In genomic region chr3:135206621-135207020, GRCm38 (mm10) we compare ENCODE assay signal across 8 mouse cellular contexts. TPM values are rescaled to one million over a fixed set of nuclear protein-coding genes. Genes with fewer than 3 reads are reported as not detected.
A peak's percentile ranks its signal among the peaks of the same experiment; 100 is the strongest.
DNase-seq lines count a peak whose midpoint lies in the region; ATAC-seq lines count a peak whose summit lies in the region.

No protein-coding gene starts in this region.

- no peaks in the 10 kb centered on the region for H3K36me3 ChIP-seq in embryonic facial prominence, embryonic 11.5 days (replicated peaks; ENCODE audit: control insufficient read depth, insufficient read depth, low read depth, low read length)
- H3K36me3 ChIP-seq in midbrain, embryonic 13.5 days: no peaks in the 10 kb centered on the region

- H3K4me1 ChIP-seq in embryonic facial prominence, embryonic 11.5 days (ENCODE audit: control insufficient read depth, insufficient read depth, low read length): no peaks in the 10 kb centered on the region
- peaks cover under 1% of the 10 kb centered on the region; the same call in 1 of the 2 replicates for H3K4me1 ChIP-seq in midbrain, embryonic 13.5 days (replicated peaks)

- intact Hi-C loops in gastrocnemius, postnatal 14 days (cut with DNase I; ENCODE audit: low total_unique reads): loop anchor here (10.0 kb wide), 1 partner anchor 562 kb away; no protein-coding TSS in a partner anchor

- no peak overlapping the region for H3K4me2 ChIP-seq in embryonic facial prominence, embryonic 11.5 days (ENCODE audit: low read depth, low read length)
- no peak overlapping the region for H3K4me2 ChIP-seq in midbrain, embryonic 13.5 days (replicated peaks)

- WGBS in embryonic facial prominence, embryonic 11.5 days: 43% methylated on average over 4 of the region's 4 CpGs
- 47% methylated on average over 4 of the region's 4 CpGs for WGBS in midbrain, embryonic 13.5 days

- DNase-seq in gastrocnemius, postnatal 14 days: peak; percentile 19
- DNase-seq in gastrocnemius, postnatal 25 days: no peak
- DNase-seq in thymus, postnatal 25 days: peak; percentile 15
- DNase-seq in thymus, postnatal 14 days: no peak
- DNase-seq in embryonic facial prominence, embryonic 11.5 days (ENCODE audit: low spot score): peak; percentile 49
- DNase-seq in kidney, postnatal 4 days: peak; percentile 60 to 62
- no peak for DNase-seq in gastrocnemius, adult 18-20 months (ENCODE audit: low spot score)

- no peak for ATAC-seq in embryonic facial prominence, embryonic 11.5 days (replicated peaks; ENCODE audit: insufficient number of reproducible peaks, low FRiP score, low TSS enrichment, low read depth)
- 0 out of 2 replicates have a peak, but pooled peaks have one; percentile 58 for ATAC-seq in midbrain, embryonic 13.5 days

- H3K4me3 ChIP-seq in embryonic facial prominence, embryonic 11.5 days (ENCODE audit: low read depth, low read length): no peak overlapping the region
- no peak overlapping the region for H3K4me3 ChIP-seq in midbrain, embryonic 13.5 days (replicated peaks)

- no peak overlapping the region for H3K9ac ChIP-seq in embryonic facial prominence, embryonic 11.5 days (replicated peaks; ENCODE audit: low read length)
- H3K9ac ChIP-seq in midbrain, embryonic 13.5 days (replicated peaks): no peak overlapping the region

- no peaks in the 10 kb centered on the region for H3K27me3 ChIP-seq in embryonic facial prominence, embryonic 11.5 days (ENCODE audit: control insufficient read depth, insufficient read depth, low read length)
- H3K27me3 ChIP-seq in midbrain, embryonic 13.5 days: no peaks in the 10 kb centered on the region

- no peaks in the 10 kb centered on the region for H3K9me3 ChIP-seq in embryonic facial prominence, embryonic 11.5 days (replicated peaks; ENCODE audit: control insufficient read depth, low read length)
- H3K9me3 ChIP-seq in midbrain, embryonic 13.5 days: no peaks in the 10 kb centered on the region

- H3K27ac ChIP-seq in embryonic facial prominence, embryonic 11.5 days (replicated peaks; ENCODE audit: low read depth, low read length): no peak overlapping the region
- no peak overlapping the region for H3K27ac ChIP-seq in midbrain, embryonic 13.5 days

RNA-seq across cellular contexts. Expression of gene Cenpe, which starts 5.7 kb away (rescaled TPM):
- total RNA-seq in gastrocnemius, postnatal 14 days (2021): 1 to 10 TPM; 1.7 to 1.9 TPM
- total RNA-seq in gastrocnemius, postnatal 25 days (2021): under 1 TPM; 0.33 to 0.54 TPM
- polyA plus RNA-seq in embryonic facial prominence, embryonic 11.5 days (2014; fragmentation: Nextera tagmentation; extraction: Ambion mirVana): 48.1 and 56.1 TPM in 2 replicates
- polyA plus RNA-seq in midbrain, embryonic 13.5 days (2015; fragmentation: Nextera tagmentation; extraction: Ambion mirVana): 14.9 TPM in 2 replicates
- under 1 TPM; 0.05 to 0.14 TPM for total RNA-seq in gastrocnemius, adult 18-20 months (2021)

Comparison
In these comparisons a context has a peak if more than half of its experiments do, and no peak if none do; other contexts are left out.
1. DNase-seq: peak in gastrocnemius, postnatal 14 days (single experiment), thymus, postnatal 25 days (single experiment), embryonic facial prominence, embryonic 11.5 days (single experiment) and kidney, postnatal 4 days (2 of 2); none in gastrocnemius, postnatal 25 days (single experiment), thymus, postnatal 14 days (single experiment) and gastrocnemius, adult 18-20 months (single experiment).